Mouse (Mus musculus): ENCODE results near the gene Sh2b1.

Sh2b1 gene

DNA sequence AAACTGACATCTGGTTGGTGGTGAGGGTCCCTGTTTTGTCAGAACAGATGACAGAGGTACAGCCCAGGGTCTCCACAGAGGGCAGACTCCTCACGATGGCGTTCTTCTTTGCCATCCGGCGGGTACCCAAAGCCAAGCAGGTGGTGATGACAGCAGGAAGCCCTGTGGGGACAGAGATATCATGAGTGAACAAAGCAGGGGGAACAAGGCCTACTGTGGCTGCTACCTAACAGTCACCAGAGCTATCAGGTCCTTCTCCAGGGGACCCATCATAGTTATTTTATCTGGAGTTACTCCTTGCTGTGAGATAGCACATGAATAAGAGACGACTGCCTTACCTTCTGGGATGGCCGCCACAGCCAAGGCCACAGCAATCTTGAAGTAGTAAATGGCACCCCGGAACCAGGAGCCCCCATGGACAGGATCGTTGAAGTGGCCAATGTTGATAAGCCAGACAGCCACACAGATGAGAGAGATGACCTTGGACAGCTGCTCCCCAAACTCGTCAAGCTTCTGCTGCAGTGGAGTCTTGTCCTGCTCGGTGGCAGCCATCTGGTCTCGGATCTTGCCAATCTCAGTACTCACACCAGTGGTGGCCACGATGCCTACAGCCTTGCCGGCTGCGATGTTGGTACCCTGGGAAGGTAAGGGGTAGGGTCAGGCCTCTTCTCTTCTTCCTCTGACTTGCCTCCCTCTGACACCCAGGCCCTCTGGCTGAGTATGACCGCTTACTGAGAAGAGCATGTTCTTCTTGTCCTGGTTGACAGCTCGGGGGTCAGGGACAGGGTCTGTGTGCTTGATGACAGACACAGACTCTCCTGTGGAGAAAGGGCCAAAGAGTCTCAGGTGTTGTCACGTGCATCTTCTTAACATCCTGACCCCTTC, 18.6 kb downstream of the Sh2b1 start:
- no peak for DNase-seq (ENCODE audit: low spot score in 2 of 2)

DNA sequence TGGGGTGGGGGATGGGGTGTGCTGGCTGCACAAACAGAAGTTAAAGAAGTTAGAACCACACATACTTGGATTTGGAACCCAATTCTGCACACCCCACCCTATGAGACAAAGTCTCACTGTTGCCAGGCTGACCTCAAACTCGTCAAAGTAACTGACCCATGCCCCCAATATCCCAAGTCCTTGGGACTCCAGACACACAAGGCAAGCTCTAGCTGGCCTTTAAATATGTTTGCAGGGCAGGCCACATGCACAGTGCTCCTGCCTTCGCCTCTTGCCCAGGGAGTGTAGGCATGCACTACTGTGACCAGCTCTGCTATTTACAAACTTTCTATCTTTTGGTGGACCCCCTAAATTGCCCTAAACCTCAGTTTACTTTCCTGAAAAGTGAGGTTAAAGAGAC, 20.0 kb downstream of the Sh2b1 start:
- DNase-seq (ENCODE audit: low spot score in 2 of 2): no peak

DNA sequence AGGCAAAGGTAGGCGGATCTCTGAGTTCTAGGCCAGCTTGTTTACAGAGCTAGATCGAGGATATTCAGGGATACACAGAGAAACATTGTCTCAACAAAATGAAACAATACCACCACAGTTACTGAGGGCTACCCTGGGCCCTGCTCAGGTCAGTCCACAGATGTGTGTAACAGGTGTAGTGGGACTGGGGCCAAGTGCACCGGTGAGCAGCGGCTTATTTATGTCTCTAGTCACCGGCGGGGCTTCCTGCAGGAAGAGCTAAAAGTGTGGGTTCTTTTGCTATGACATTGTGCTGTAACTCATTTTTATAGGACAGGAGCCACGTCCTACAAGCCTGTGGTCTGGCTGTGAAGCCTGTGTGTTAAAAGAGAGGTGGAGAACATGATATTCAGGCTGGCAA, 21.4 kb downstream of the Sh2b1 start:
- DNase-seq (ENCODE audit: low spot score in 2 of 2): no peak

DNA sequence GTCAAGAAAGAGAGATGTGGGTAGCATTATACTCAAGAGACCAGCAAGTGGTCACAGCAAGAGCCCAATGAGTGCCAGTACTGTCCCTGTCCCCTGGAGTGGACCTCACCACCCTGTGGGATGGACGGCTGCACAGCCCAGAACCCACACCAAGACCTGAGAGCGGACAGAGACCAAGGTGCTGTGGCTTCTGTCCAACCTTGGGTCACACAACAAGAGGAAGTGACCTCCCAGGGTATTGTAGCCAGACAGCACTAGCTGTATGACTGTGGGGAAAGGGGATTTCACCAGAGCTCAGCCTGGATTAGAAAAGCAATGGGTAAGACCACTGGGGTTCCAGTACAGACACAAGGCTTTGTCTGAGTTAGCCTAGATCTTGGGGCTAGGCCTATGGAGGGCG, 23.0 kb downstream of the Sh2b1 start:
- no peak for DNase-seq (ENCODE audit: low spot score in 2 of 2)

DNA sequence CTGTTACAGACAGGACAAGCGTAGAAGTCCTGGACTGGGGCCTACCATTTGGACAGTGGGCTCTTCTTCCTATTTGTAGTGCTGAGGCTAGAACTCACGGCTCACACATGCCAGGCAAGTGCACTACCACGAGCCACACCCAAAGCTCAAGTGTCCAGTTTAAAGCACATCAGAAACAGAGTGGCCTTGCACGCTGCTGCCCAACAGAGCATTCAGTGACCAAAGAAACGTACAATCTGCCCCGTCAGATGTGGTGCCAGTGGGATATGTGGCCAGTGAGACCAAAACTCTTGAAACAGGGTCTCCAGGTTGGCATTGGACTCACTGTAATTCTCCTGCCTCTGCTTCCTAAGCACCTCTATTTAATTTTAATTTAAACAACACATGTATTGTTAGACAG, 24.6 kb downstream of the Sh2b1 start:
- no peak for DNase-seq (ENCODE audit: low spot score in 2 of 2)

DNA sequence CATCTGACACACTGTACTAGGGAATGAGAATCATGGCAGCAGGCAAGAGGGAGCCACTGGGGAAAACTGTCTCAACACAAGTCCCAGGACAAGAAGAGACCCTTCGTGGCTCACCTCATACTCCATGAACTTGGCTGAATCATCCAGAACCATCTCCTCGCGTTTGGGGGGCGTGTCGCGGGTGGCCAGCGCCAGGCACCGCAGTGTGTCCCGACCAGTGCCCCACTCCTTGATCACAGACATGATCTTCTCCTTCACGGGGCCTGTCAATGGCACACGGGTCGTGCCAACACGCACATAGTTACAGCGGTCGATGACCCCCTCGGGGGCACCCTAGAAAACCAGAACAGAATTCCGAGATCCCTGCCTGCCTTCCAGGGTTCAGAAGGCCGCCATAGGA, 25.2 kb downstream of the Sh2b1 start:
- DNase-seq (ENCODE audit: low spot score in 2 of 2): no peak

DNA sequence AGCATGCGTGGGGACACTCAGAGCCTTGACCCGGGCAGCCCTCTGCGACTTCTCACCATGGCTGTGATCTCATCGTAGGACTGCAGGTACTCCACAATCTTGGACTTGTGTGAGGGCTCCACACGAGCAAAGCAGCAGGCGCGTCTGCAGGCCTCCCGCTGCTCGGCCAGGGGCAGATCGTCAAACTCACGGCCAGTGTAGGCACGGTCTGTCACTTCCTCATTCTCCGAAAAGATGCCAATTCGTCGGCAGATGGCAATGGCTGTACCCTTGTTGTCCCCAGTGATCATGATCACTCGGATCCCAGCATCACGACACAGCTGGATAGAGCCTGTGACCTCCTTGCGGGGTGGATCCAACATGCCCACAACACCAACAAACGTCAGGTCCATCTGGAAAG, 26.7 kb downstream of the Sh2b1 start:
- DNase-seq (ENCODE audit: low spot score in 2 of 2): no peak

DNA sequence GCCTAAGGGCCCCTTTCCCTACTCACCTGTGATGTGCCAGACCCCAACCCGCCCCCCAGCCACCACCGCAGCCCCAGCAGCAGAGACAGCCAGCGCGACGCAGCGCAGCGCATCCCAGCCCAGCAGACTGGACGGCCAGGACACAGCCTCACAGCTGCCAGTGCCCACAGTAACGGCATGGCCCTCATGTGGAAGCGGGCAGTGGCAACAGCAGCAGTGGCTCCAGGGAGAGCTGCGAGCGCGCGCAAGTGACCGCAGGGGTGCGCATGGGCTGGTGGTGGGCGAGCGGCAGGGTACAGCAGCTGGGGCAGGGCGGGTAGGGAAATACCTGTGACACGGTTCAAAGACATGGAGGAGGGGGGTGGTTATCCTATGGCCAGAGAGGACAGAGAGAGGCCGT, 29.0 kb downstream of the Sh2b1 start:
- no peak for DNase-seq (ENCODE audit: low spot score in 2 of 2)

DNA sequence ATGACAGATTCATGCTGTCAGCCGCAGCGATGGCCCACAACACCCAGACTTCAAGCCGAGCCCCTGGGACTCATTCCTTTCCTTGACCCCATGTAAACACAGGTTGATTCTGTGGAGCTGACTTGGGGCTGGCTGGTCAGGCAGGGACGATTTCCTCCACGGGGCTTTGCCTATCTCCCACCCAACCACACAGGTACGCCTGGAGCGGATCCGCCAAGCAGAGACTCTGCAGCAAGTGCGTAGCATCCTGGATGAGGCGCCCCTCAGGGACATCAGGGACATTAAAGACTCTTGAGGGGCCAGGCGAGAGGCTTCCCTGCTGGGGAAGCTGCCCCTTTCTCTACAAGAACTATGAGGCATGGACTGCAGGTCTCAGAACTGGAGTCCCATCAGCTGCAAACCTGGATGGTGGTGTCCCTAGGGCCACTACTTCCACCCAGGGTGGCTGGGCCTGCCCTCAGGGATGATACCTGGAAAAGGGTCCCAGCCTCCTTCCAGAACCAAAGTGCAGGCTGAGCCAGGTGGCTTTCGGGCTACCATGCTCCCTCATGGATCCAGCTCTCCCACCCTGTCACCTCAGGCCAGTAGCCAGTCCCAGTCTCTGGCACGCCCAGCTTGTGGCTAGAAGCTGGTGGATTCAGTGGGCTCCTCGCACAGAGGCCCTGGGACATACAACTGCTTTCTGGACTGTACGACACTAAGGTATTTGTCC, 30.0 kb downstream of the Sh2b1 start:
- DNase-seq (ENCODE audit: low spot score in 2 of 2): no peak

DNA sequence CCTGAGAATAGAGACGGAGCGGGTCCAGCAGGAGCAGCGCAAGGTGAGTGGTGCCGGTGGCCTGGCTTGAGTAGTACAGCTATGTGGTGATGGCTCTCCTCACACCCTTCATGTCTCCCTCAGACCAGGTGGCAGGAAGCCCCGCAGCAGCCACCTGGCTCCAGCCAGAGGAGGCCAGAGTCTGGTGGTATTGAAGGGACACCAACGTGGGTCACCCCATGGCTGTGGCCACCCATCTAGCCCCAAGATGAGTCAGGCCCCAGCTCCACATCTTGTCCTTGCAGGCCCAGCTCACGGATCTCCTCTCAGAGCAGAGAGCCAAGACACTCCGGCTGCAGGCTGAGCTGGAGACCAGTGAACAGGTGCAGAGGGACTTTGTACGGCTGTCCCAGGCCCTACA, 30.7 kb downstream of the Sh2b1 start:
- no peak for DNase-seq (ENCODE audit: low spot score in 2 of 2)

DNA sequence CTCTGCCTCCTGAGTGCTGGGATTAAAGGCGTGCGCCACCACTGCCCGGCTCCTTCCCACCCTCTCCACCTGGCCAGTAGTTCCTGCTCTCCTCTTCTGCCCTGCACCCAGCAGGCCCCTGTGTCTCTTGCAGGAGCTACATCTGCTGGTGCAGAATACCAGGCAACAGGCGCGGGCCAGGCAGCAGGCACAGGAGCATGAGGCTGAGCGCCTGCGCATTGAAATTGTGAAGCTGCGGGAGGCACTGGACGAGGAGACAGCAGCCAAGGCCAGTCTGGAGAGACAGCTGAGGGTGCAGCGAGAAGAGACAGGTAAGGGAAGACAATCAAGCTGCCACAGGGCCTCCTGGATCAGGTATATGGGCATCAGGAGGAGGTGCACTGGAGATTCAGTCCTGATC, 31.2 kb downstream of the Sh2b1 start:
- no peak for DNase-seq (ENCODE audit: low spot score in 2 of 2)

DNA sequence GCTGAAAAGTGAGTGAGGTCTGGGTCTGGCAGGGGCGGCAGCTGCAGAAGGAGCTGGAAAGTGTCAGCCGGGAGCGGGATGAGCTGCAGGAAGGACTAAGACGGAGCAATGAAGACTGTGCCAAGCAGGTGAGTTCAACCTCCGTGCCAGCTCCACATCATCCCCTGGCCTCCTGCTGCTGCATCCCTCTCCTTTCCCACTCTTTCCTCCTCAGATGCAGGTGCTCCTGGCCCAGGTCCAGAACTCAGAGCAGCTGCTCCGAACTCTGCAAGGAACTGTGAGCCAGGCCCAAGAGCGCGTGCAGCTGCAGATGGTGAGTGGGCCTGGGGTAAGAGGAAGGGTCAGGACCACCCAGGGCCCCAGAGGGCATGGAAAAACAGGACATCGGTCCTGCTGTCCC, 35.1 kb downstream of the Sh2b1 start:
- no peak for DNase-seq (ENCODE audit: low spot score in 2 of 2)

DNA sequence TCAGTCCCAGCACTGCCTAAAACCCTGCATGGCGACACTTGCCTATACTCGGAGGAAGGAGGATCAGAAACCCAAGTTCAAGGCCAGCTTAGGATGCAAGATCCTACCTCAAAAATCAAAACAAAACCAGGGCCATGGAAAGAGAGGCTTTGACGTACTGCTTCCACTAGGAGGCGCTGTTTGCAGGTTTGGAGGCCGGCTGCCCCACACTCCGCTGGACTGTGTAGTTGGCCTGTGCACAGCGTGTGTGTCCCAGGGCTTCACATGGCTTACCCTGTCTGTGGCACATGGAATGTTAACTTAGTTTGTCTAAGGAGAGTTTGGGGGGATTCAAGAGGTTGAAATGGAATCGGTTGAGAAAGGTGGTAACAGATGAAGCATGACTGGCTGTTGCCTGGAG, 38.4 kb downstream of the Sh2b1 start:
- DNase-seq (ENCODE audit: low spot score in 2 of 2): peak in 1 of 2 experiments; percentile 77

DNA sequence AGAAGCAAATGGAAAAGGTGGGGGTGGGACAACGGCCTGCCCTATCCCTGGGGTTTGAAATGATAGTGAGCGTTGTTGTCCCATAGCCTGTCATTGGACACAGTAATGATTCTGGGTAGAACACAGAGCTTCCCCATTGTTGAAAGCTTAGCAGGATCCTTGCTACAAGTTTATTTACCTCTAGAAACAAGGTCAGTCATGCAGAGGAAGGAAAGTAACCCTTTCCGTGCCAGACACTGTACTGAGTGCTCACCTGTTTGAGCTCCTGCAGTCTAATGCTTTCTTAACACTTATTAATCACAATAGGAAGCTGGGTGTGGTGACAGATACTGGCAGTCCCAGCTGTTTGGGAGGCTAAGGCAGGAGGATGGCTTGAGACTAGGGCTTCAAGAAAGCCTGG, 39.4 kb downstream of the Sh2b1 start:
- no peak for DNase-seq (ENCODE audit: low spot score in 2 of 2)

DNA sequence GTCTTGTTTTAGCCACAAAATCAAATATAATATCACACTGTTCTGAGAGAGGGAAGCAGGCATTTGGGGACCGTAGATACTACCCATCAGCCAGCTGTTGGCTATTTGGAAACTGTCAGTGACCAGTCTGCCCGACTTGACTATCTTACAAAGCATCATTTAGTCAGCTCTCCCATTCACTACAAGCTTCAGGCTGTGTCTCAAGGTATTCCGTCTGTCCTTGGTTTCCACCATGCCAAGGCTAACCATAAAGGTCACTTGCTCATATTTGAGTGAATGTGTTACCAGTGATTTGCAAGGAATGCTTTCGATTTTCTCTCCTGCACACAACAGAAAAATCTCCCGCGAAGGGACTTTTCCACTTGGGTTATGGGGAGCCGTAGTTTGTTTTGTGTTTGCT, 40.5 kb downstream of the Sh2b1 start:
- DNase-seq (ENCODE audit: low spot score in 2 of 2): no peak

DNA sequence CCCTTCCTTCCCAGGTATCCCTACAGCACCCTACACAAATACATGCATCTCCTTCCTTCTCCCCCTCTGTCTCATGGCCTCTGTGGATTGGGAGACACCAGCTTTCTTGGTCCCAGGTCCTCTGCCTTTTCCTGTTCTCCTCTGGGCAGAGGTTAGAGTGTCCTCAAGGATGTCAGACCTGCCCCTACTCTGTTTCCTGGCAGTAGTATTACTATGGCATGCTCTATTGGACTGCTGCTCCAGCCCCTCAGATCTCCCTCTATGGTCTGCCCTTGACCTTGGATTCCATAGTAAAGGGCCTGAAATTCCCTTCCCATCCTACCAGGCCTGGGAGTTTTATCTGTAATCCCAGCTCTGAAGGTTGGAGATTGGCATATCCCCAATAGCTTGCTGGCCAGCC, 45.1 kb downstream of the Sh2b1 start:
- no peak for DNase-seq (ENCODE audit: low spot score in 2 of 2)

DNA sequence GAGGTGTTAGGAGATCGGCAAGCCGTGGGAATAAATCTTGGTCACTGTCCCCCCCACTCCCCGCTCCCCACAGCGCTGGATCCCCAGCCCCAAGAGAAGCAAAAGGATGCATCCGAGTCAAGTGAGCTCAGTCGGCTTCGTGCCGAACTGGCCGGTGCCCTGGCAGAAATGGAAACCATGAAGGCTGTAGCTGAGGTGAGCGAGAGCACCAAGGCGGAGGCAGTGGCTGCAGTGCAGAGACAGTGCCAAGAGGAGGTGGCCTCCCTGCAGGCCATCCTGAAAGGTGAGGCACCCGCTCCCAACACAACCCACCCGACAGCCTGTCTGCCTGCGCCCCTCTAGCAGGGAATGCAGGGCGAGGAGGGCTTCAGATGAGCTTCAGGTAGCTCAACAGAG, 45.7 kb downstream of the Sh2b1 start:
- DNase-seq (ENCODE audit: low spot score in 2 of 2): no peak

DNA sequence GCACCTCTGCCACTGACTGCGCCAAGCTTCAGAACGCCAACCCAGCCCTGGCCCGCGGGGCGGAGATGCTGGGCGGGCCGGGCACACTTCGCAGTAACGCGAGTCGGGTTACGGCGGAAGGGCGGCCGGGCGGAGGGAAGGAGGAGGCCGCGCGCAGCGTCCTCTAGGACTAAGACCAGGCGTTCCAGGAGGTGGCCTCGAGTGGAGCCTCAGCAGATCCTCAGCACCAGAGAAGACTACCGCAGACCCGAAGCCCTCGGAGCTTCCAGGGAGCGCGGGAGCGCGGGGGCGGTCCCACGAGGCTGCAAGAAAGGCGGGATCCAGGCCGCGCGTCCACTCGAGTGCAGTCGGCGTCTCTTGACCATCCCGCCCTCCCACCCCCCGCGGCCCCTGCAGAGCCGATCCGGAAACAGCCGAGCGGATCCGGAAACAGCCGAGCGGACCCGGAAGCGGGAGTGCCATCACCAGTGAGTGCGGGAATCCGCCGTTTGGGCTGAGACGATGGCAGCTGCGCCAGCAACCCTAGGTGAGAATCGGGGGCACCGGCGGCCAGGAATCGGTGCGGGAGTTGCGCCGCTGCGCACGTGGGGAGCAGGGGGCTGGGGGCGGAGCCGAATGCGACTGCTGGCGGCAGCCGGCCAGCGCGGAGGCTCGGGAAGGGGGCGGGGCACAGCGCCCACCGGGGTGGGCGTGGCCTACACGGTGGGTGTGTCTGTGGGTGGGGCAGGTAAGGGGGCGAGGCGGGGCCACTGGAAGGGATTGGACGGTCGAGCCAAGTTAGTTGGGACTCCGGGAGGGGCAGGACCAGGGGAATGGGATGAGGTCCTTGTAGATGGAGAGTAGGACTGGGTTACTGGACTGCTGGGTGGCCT, 46.4 kb downstream of the Sh2b1 start, which contains the start of gene Rabep2:
Gene Rabep2, plus strand, starts transcription at position 129 of the 872 bp plus-strand sequence.
- DNase-seq (ENCODE audit: low spot score in 2 of 2): peak; percentile 93 to 97

DNA sequence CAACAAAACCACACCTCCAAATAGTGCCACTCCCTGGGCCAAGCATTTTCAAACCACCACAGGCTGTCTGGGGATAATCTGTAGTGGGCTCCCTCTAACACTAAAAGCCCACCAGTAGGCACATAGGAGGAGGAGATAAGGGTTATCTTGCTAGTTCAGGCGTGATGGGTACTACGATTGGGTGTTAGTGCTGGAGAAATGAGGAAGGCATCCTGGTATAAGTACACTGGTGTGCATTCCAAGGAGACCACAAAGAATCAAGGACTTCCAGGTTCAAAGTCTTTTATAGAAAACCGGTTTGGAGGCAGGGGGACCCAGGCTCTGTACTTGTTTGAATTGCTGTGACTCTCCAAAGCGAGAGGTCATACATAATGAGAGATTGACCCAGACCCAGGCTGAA, 47.1 kb downstream of the Sh2b1 start:
- DNase-seq (ENCODE audit: low spot score in 2 of 2): no peak

DNA sequence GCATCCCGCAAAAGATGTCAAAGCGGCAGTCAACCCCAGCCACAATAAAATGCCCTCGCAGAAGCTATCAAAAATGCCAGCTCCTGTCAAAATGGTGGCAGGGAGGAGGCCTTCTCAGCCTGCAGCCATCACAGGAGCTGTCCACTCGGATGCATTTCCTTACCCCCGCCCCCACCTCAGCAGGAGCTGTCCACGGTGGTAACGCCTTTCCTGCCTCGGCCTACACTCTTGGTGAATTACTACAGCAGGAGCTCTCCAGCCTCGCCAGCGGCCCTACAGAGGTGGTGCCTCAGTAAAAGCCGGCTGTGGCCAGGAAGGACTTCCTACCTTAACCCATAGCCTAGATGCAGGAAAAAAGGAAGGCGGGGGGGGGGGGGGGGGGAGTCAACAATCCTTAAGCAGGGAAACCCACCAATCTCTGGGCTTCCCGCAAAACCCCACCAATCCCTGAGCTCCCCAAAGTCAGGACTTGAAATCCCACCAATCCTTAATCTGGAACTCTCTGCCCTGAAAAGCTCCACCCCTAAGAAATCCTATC, 47.8 kb downstream of the Sh2b1 start:
- DNase-seq (ENCODE audit: low spot score in 2 of 2): no peak

DNA sequence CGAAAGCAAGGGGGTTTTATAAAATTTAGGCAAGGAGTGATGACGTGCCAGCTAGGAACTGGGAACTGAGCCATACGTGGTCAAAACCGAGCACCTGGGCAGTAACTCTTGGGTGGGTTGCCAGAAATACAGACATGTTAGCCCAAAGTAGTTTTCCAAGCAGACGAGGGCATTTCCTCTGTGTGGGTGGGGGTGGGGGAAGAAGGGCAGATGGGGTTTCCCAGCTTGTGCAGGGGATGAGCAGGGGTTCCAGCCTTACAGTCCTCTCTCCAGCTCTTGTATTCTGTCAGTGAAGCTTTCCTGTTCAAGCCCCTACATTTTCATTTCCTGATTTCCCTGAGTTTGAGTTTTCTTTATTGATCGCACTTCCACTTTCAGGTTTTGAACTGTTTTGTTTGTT, 51.1 kb downstream of the Sh2b1 start:
- DNase-seq (ENCODE audit: low spot score in 2 of 2): no peak

DNA sequence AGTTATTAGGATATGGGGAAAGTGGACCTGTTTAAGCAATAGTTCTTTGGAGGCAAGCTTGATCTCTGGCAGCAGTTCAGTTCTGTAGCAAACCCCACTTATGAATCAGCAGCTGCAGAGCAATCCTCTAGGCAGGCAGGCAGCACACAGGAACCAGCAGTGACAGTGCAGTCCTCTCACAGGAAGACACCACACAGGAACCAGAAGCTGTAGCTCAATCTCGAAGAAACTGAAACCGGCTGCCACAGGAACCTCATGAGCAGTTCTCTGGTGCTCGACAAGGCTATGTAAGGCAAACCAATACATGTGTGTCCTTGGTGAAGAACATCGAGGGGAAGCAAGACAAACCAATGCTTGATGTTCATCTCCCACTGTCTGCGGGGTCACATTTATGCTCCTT, 53.5 kb downstream of the Sh2b1 start:
- no peak for DNase-seq (ENCODE audit: low spot score in 2 of 2)
